Mouse (Mus musculus): ENCODE results near the gene H2-K1. TPM values are rescaled to one million over a fixed set of nuclear protein-coding genes. Genes with fewer than 3 reads are reported as not detected.

H2-K1 gene
- polyA plus RNA-seq, 1 experiment: 2,389 TPM

DNA sequence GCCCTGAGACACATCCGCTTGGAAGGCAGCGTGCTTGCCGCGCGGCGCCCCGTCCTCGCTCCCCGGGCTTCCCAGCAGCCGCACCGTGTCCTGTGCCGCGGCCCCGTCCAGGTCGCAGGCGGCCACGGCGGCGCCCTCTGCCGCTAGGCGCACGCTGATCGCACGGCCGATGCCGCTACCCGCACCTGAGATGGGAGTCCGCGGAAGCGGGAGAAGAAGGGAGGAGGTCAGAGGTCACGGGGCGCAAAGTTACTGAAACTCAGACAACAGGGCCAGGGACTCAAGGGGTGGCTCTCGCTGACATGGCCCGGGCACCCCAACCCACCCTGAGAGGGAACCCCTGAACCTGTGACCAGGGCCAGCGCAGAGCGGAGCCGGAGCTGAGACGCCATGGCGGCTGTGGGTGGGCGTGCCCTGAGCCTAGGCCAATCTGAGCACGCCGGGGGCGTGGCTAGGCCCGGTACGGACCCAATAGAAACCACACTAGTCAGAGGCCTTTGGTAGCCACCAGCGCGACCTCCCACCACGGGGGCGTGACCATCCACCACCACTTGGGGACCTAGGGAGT, 27.6 kb upstream of the H2-K1 start, which contains the start of gene H2-Ke6:
Gene H2-Ke6, minus strand, starts transcription at position 405 of the 568 bp plus-strand sequence.
- under 1% methylated on average over 49 of the region's 49 CpGs for WGBS
- peak within 1 kb of the TSS; percentile 93 for H3K4me3 ChIP-seq (replicated peaks; ENCODE audit: extremely low read depth, low read depth, low read length)
- TF ChIP-seq POLR2A (IDR thresholded peaks at IDR 0.05; ENCODE audit: borderline replicate concordance, extremely low read depth, low read depth, low read length) (peak; percentile 82; the same call in 1 of the 2 replicates), CTCF (IDR thresholded peaks at IDR 0.05; ENCODE audit: insufficient read depth, low read length) (no peak)
- DNase-seq: peak; percentile 92
- H3K4me1 ChIP-seq (ENCODE audit: control insufficient read depth, insufficient read depth, low read length): peaks cover 24% of the 10 kb centered on the region

DNA sequence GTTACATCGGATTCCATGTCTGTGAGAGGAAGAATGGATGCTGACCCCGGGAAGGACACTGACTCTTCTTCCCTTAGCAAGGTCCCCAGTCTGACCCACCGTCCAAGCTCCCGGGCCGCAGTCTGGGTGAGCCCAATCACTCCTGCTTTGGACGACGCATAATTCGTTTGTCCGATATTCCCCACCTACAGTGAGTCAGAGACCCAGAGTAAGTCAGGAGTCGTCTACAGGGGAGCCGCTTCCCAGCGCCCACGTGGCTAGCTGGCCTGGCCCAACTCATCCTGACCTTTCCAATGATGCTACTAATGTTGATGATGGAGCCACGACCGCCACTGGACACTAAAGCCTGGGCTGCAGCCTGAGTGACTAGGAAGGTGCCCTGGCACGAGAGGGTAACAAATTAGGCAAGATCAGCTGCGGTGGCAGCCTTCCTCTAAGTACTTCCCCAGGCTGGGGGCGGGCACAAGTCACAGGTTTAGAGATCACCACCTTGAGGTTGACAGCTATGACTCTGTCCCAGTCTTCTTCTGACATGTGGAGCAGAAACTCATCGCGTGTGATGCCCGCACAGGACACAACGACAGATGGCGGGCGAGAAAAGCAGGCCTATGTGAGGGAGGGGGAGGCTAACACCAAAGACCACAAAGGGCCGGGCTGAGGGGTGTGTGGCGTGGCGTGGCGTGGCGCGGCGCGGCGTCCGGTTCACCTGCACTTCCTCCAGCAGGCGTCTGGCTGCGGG, 26.9 kb upstream of the H2-K1 start:
- Histone ChIP-seq H3K4me3 (replicated peaks; ENCODE audit: extremely low read depth, low read depth, low read length) (peak overlapping the region; percentile 93), H3K4me1 (ENCODE audit: control insufficient read depth, insufficient read depth, low read length) (peaks cover 24% of the 10 kb centered on the region)
- DNase-seq: peak; percentile 50
- 17% methylated on average over 36 of the region's 36 CpGs for WGBS
- no peak for TF ChIP-seq POLR2A (IDR thresholded peaks at IDR 0.05; ENCODE audit: borderline replicate concordance, extremely low read depth, low read depth, low read length)
- TF ChIP-seq CTCF (IDR thresholded peaks at IDR 0.05; ENCODE audit: insufficient read depth, low read length): no peak

GRCm38 (mm10) chr17:34026221-34026620, 26.1 kb upstream of the H2-K1 start:
- no peak for DNase-seq
- WGBS: 47% methylated on average over 2 of the region's 2 CpGs
- TF ChIP-seq POLR2A (IDR thresholded peaks at IDR 0.05; ENCODE audit: borderline replicate concordance, extremely low read depth, low read depth, low read length) (no peak), CTCF (IDR thresholded peaks at IDR 0.05; ENCODE audit: insufficient read depth, low read length) (no peak)
- peaks cover 24% of the 10 kb centered on the region for H3K4me1 ChIP-seq (ENCODE audit: control insufficient read depth, insufficient read depth, low read length)
- no peak overlapping the region for H3K4me3 ChIP-seq (replicated peaks; ENCODE audit: extremely low read depth, low read depth, low read length)

GRCm38 (mm10) chr17:34025756-34026151, 25.6 kb upstream of the H2-K1 start:
- TF ChIP-seq CTCF (IDR thresholded peaks at IDR 0.05; ENCODE audit: insufficient read depth, low read length): no peak
- TF ChIP-seq POLR2A (IDR thresholded peaks at IDR 0.05; ENCODE audit: borderline replicate concordance, extremely low read depth, low read depth, low read length): no peak
- peaks cover 23% of the 10 kb centered on the region for H3K4me1 ChIP-seq (ENCODE audit: control insufficient read depth, insufficient read depth, low read length)
- DNase-seq: no peak
- H3K4me3 ChIP-seq (replicated peaks; ENCODE audit: extremely low read depth, low read depth, low read length): no peak overlapping the region
- WGBS: 41% methylated on average over 7 of the region's 7 CpGs

DNA sequence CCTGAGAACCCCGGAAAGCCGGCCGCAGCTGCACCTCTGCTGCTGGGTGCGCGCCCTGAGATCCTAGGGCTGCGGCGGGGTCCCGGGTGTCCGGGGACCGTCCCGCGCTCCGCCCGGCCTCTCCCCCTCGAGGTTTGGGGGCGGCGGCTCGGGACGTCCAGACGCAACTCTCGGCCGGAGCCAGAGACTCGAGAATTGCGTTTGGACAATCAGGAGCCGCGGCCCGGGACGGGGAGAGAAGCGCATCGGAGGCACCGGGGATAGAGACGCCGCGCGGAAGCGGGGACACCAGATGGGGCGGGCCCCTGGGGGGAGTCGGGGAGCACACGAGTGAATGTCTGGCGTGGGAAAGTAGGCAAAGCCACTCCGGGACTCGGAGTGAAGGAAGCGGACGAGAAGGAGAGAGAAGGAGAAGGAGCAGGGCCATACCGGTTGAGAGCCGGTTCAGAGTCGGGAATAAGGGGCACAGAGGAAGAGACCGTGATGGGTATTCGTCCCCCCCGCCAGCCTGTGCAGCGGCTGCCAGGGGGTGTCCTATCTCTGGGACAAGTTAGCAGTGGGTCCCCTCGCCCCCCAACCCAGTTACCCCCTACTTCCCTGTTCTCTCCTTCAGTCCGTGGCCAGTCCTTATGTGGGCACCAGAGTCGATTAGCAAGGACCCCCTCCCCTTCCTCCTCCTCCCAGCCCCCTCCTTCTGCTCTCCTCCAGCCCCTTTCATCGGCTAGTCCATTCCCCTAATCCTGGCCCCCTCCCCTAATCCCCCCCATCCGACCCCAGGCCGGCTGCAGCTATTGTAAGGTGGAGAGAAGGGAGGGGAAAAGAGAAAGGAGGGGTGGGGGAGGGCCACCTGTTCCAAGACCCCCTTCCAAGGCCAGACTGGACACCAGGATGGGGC, 25.0 kb upstream of the H2-K1 start:
- 2% methylated on average over 57 of the region's 57 CpGs for WGBS
- Histone ChIP-seq H3K4me3 (replicated peaks; ENCODE audit: extremely low read depth, low read depth, low read length) (peak overlapping the region; percentile 83), H3K4me1 (ENCODE audit: control insufficient read depth, insufficient read depth, low read length) (peaks cover 18% of the 10 kb centered on the region)
- DNase-seq: no peak
- TF ChIP-seq POLR2A (IDR thresholded peaks at IDR 0.05; ENCODE audit: borderline replicate concordance, extremely low read depth, low read depth, low read length) (no peak), CTCF (IDR thresholded peaks at IDR 0.05; ENCODE audit: insufficient read depth, low read length) (no peak)

DNA sequence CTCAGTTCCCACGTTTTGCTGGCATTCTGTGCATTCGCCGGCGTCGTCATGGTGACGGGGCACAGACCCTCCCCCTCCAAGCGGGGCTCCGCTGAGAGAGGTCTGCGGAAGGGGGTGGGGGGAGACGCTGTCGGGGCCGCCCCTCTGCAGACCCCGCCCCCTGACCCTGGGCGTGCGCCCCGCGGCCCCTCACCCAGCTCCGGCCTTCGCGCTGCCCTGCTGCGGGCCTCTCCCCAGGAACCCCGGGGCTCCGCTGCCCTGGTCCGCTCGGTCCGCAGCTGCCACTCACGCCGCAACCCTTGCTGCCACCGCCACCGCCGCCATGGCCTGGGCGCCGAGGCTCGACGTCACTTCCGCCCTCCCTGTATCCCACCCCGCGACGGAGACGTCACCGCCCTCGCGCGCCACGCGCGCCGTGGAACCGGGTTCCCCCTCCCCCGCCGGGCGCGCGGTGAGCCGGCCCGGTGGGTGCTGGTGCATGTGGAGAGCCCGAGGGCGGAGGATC, 24.2 kb upstream of the H2-K1 start, which contains the start of gene Ring1:
Gene Ring1, minus strand, starts transcription at position 364 of the 505 bp plus-strand sequence.
- peak within 1 kb of the TSS; percentile 83 for H3K4me3 ChIP-seq (replicated peaks; ENCODE audit: extremely low read depth, low read depth, low read length)
- H3K4me1 ChIP-seq (ENCODE audit: control insufficient read depth, insufficient read depth, low read length): peaks cover 16% of the 10 kb centered on the region
- under 1% methylated on average over 58 of the region's 58 CpGs for WGBS
- DNase-seq: peak; percentile 91
- TF ChIP-seq POLR2A (IDR thresholded peaks at IDR 0.05; ENCODE audit: borderline replicate concordance, extremely low read depth, low read depth, low read length) (peak; percentile 95), CTCF (IDR thresholded peaks at IDR 0.05; ENCODE audit: insufficient read depth, low read length) (no peak)

GRCm38 (mm10) chr17:34023678-34024077, 23.5 kb upstream of the H2-K1 start:
- no peak overlapping the region for H3K4me3 ChIP-seq (replicated peaks; ENCODE audit: extremely low read depth, low read depth, low read length)
- no peak for TF ChIP-seq POLR2A (IDR thresholded peaks at IDR 0.05; ENCODE audit: borderline replicate concordance, extremely low read depth, low read depth, low read length)
- TF ChIP-seq CTCF (IDR thresholded peaks at IDR 0.05; ENCODE audit: insufficient read depth, low read length): no peak
- WGBS: 56% methylated on average over 9 of the region's 9 CpGs

GRCm38 (mm10) chr17:34022987-34023386, 22.8 kb upstream of the H2-K1 start:
- 96% methylated on average over 20 of the region's 20 CpGs for WGBS
- DNase-seq: no peak

More at GRCm38 (mm10) chr17:34023678-34024077, 23.5 kb upstream of the H2-K1 start:
- peaks cover 16% of the 10 kb centered on the region for H3K4me1 ChIP-seq (ENCODE audit: control insufficient read depth, insufficient read depth, low read length)
- DNase-seq: no peak

GRCm38 (mm10) chr17:34022414-34022783, 22.3 kb upstream of the H2-K1 start:
- no peak for DNase-seq
- 91% methylated on average over 14 of the region's 14 CpGs for WGBS
- no peak overlapping the region for H3K4me3 ChIP-seq (replicated peaks; ENCODE audit: extremely low read depth, low read depth, low read length)
- H3K4me1 ChIP-seq (ENCODE audit: control insufficient read depth, insufficient read depth, low read length): peaks cover 16% of the 10 kb centered on the region
- TF ChIP-seq CTCF (IDR thresholded peaks at IDR 0.05; ENCODE audit: insufficient read depth, low read length) (no peak), POLR2A (IDR thresholded peaks at IDR 0.05; ENCODE audit: borderline replicate concordance, extremely low read depth, low read depth, low read length) (no peak)

More at GRCm38 (mm10) chr17:34022987-34023386, 22.8 kb upstream of the H2-K1 start:
- Histone ChIP-seq H3K4me3 (replicated peaks; ENCODE audit: extremely low read depth, low read depth, low read length) (no peak overlapping the region), H3K4me1 (ENCODE audit: control insufficient read depth, insufficient read depth, low read length) (peaks cover 16% of the 10 kb centered on the region)
- no peak for TF ChIP-seq POLR2A (IDR thresholded peaks at IDR 0.05; ENCODE audit: borderline replicate concordance, extremely low read depth, low read depth, low read length)
- TF ChIP-seq CTCF (IDR thresholded peaks at IDR 0.05; ENCODE audit: insufficient read depth, low read length): no peak

Measured in lung, adult 2 months (tissue).